Mouse (Mus musculus): ENCODE results near the gene Tpm1. TPM values are rescaled to one million over a fixed set of nuclear protein-coding genes. Genes with fewer than 3 reads are reported as not detected.
A peak's percentile ranks its signal among the peaks of the same experiment; 100 is the strongest.

The Tpm1 gene
- 57.9 and 110 TPM in 2 replicates for polyA plus RNA-seq (2012; rRNA removed)

DNA sequence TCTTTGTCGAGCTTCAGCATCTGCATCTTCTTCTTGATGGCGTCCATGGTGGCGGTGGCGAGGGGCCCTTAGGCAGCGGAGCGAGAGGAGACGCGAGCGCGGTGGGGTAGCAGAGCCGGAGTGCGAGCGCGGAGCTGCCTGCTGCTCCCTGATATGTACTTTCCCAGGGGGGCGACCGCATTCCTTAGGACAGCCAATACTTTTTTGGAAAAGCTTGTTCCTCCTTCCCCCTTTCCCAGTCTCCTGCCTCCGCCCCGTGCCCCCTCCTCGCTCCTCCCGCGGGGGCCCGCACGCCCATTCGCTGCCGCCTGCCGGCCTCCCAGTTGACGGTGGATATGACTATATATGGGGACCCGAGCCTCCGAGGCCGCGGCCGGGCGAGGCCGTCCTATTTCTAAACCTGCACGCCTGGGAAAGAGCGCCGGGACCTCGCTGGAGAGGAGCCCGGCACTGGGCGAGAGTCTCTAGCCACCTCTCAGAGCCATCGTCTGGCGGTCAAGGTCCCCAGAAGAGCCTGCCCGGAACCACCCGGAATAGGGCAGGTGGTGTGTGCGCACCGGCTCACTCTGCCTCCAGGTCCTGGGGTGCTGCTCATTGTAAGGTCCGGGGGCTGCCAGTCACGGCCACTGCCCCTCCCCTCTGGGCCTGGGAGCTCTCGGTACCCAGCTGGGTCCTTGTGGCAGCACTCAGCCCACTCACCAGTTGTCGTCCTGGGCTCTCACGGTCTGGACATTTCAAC, at the start of gene Tpm1:
Tpm1 (minus strand) TSS at position 321 of the 739 bp plus-strand sequence.
- Histone ChIP-seq H3K27me3 (replicated peaks; ENCODE audit: control insufficient read depth, insufficient read depth, low read length) (no peaks in the 10 kb centered on the region; the same call in 1 of the 2 replicates), H3K27ac (ENCODE audit: insufficient read depth, low read depth, low read length) (peak within 1 kb of the TSS; percentile 43), H3K4me1 (ENCODE audit: control insufficient read depth, insufficient read depth, low read length) (peaks cover 6% of the 10 kb centered on the region; the same call in 1 of the 2 replicates), H3K4me3 (ENCODE audit: insufficient read depth, low read depth, low read length) (peak within 1 kb of the TSS; percentile 61), H3K36me3 (ENCODE audit: control insufficient read depth, insufficient read depth, low read length) (no peaks in the 10 kb centered on the region)
- TF ChIP-seq POLR2A (IDR thresholded peaks at IDR 0.05; ENCODE audit: low read depth, low read length) (peak; percentile 80), CTCF (conservative IDR thresholded peaks at IDR 0.05; ENCODE audit: insufficient read depth, insufficient read length, low read depth, low read length) (no peak)
- peak; percentile 78 for DNase-seq
- WGBS, result 2% methylated on average over 51 of the region's 51 CpGs

DNA sequence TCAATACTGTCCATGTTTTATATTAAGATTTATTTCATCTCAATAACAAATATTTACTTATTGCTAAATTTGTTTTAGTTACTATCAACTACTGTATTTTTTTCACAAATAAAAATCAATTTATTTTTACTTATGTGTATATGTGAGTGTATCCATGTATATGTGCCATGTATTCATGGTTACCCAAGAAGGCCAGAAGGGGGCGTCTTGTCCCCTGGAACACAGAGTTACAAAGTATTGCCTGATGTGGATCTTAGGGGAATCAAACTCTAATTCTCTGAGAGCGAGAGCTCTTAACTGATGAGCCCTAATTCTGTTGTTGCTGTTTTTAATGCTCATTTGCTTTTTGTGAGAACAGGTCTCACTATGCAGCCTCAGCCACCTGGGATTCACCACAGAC, 45.2 kb upstream of the Tpm1 start:
- H3K4me3 ChIP-seq (ENCODE audit: insufficient read depth, low read depth, low read length), result no peak overlapping the region
- H3K27me3 ChIP-seq (replicated peaks; ENCODE audit: control insufficient read depth, insufficient read depth, low read length), result no peaks in the 10 kb centered on the region
- TF ChIP-seq CTCF (conservative IDR thresholded peaks at IDR 0.05; ENCODE audit: insufficient read depth, insufficient read length, low read depth, low read length) (no peak), POLR2A (IDR thresholded peaks at IDR 0.05; ENCODE audit: low read depth, low read length) (no peak)
- H3K27ac ChIP-seq (ENCODE audit: insufficient read depth, low read depth, low read length), result no peak overlapping the region
- no peak for DNase-seq
- H3K36me3 ChIP-seq (ENCODE audit: control insufficient read depth, insufficient read depth, low read length), result no peaks in the 10 kb centered on the region
- WGBS, result 90% methylated on average over 2 of the region's 2 CpGs
- no peaks in the 10 kb centered on the region for H3K4me1 ChIP-seq (ENCODE audit: control insufficient read depth, insufficient read depth, low read length)

DNA sequence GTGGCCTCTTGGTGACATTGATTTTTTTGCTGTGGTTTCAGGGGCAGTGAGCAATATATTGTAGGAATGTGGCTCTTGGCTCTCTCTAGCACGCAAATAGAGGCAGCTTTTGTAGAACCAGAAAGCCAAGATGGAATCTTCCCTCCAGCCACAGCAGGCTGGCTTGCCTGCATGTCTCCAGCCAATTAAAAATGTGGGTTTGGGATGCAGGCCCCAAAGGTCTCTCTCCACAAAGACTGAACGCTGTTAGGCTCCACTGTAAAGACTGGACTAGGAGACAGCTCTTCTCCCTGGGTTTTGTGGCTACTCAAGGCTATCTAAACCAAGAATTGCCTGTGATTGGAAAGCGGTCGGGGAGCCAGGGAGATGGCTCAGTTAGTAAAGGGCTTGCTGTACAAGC, 43.0 kb upstream of the Tpm1 start:
- Histone ChIP-seq H3K4me1 (ENCODE audit: control insufficient read depth, insufficient read depth, low read length) (no peaks in the 10 kb centered on the region), H3K27me3 (replicated peaks; ENCODE audit: control insufficient read depth, insufficient read depth, low read length) (no peaks in the 10 kb centered on the region), H3K27ac (ENCODE audit: insufficient read depth, low read depth, low read length) (no peak overlapping the region), H3K4me3 (ENCODE audit: insufficient read depth, low read depth, low read length) (no peak overlapping the region), H3K36me3 (ENCODE audit: control insufficient read depth, insufficient read depth, low read length) (no peaks in the 10 kb centered on the region)
- no peak for DNase-seq
- TF ChIP-seq CTCF (conservative IDR thresholded peaks at IDR 0.05; ENCODE audit: insufficient read depth, insufficient read length, low read depth, low read length) (no peak), POLR2A (IDR thresholded peaks at IDR 0.05; ENCODE audit: low read depth, low read length) (no peak)
- 79% methylated on average over 4 of the region's 4 CpGs for WGBS

DNA sequence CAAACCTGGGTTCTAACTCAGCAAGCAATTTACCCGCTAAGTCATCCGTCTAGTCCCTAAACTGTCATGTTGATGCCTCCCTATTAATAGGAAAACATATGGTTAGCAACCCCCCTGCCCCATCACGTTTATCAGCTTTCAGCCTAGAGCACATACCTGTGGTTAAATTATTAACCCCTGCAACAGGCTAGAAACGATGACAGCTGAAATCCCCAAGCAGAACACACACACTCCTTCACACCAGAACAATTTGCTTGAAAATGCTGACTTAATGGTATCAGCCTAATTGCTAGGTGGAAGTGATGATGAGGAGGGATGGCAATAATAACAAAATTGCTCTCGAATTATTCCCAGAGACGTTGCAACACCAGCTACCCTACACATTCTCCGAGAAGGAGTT, 42.4 kb upstream of the Tpm1 start:
- H3K27ac ChIP-seq (ENCODE audit: insufficient read depth, low read depth, low read length), result no peak overlapping the region
- TF ChIP-seq POLR2A (IDR thresholded peaks at IDR 0.05; ENCODE audit: low read depth, low read length) (no peak), CTCF (conservative IDR thresholded peaks at IDR 0.05; ENCODE audit: insufficient read depth, insufficient read length, low read depth, low read length) (no peak)
- H3K4me1 ChIP-seq (ENCODE audit: control insufficient read depth, insufficient read depth, low read length), result no peaks in the 10 kb centered on the region
- WGBS, result 42% methylated on average over 7 of the region's 7 CpGs
- no peak for DNase-seq
- H3K36me3 ChIP-seq (ENCODE audit: control insufficient read depth, insufficient read depth, low read length), result no peaks in the 10 kb centered on the region
- H3K4me3 ChIP-seq (ENCODE audit: insufficient read depth, low read depth, low read length), result no peak overlapping the region
- no peaks in the 10 kb centered on the region for H3K27me3 ChIP-seq (replicated peaks; ENCODE audit: control insufficient read depth, insufficient read depth, low read length)

DNA sequence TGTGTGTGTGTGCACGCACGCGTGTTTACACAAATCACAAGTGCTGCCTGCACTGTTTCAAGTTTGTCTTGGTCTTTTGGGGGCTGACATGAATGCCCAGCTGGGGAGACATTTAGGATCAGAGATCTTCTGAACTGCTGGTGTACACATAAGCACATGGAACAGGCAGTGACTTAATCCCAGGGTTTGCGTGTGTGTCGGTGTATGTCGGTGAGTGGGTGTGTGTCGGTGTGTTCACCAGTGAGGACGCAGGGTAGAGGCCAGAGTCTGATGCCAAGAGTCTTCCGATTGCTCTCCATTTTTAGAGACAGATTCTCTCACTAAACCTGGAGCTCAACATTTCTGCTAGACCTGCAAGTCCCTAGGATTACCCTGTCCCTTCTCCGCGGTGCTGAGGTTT, 41.9 kb upstream of the Tpm1 start:
- Histone ChIP-seq H3K27ac (ENCODE audit: insufficient read depth, low read depth, low read length) (no peak overlapping the region), H3K4me3 (ENCODE audit: insufficient read depth, low read depth, low read length) (no peak overlapping the region), H3K27me3 (replicated peaks; ENCODE audit: control insufficient read depth, insufficient read depth, low read length) (no peaks in the 10 kb centered on the region), H3K36me3 (ENCODE audit: control insufficient read depth, insufficient read depth, low read length) (no peaks in the 10 kb centered on the region), H3K4me1 (ENCODE audit: control insufficient read depth, insufficient read depth, low read length) (no peaks in the 10 kb centered on the region)
- no peak for TF ChIP-seq CTCF (conservative IDR thresholded peaks at IDR 0.05; ENCODE audit: insufficient read depth, insufficient read length, low read depth, low read length)
- TF ChIP-seq POLR2A (IDR thresholded peaks at IDR 0.05; ENCODE audit: low read depth, low read length), result no peak
- no peak for DNase-seq
- WGBS, result 82% methylated on average over 11 of the region's 11 CpGs

DNA sequence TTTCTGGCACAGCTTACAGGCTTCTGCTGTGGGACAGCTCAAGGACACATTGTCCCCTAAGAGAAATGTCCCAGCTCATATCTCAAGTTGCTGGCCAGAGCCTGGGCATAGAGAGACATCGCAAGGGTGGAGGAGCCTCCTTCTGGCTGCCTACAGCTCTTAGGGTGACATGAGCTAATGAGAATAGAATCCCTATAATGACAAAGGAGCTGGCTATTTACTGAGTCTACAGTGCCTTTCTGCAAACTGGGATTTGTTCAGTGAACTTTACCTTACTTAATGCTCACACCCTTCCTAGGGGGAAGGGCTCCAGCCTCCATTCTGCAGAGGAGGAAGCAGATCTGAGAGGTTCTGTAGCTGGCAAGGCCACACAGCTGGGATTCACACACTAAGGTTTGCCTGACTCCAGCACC, 41.4 kb upstream of the Tpm1 start:
- DNase-seq, result no peak
- Histone ChIP-seq H3K36me3 (ENCODE audit: control insufficient read depth, insufficient read depth, low read length) (no peaks in the 10 kb centered on the region), H3K27me3 (replicated peaks; ENCODE audit: control insufficient read depth, insufficient read depth, low read length) (no peaks in the 10 kb centered on the region), H3K4me1 (ENCODE audit: control insufficient read depth, insufficient read depth, low read length) (no peaks in the 10 kb centered on the region), H3K27ac (ENCODE audit: insufficient read depth, low read depth, low read length) (no peak overlapping the region), H3K4me3 (ENCODE audit: insufficient read depth, low read depth, low read length) (no peak overlapping the region)
- TF ChIP-seq CTCF (conservative IDR thresholded peaks at IDR 0.05; ENCODE audit: insufficient read depth, insufficient read length, low read depth, low read length) (no peak), POLR2A (IDR thresholded peaks at IDR 0.05; ENCODE audit: low read depth, low read length) (no peak)
- 68% methylated on average over 1 of the region's 1 CpGs for WGBS

DNA sequence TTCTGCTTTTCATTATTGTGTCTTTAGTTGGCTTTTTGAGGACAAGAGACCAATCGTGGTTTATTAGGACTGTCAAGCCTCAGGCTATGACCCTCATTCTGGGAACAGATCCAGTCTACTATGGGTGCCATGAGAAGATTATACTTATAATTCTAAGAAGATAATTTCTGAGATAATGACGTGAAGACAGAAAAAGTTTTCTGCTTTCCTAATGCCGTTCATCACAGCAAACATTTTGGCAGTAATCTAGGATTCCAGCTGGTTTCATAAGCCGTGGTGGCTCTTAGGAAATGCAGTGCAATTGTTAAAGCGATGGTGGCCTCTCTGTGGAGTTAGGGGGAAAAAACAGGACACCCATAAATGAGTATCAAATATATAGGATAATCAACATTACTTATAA, 40.0 kb upstream of the Tpm1 start:
- Histone ChIP-seq H3K27me3 (replicated peaks; ENCODE audit: control insufficient read depth, insufficient read depth, low read length) (no peaks in the 10 kb centered on the region), H3K4me1 (ENCODE audit: control insufficient read depth, insufficient read depth, low read length) (no peaks in the 10 kb centered on the region), H3K36me3 (ENCODE audit: control insufficient read depth, insufficient read depth, low read length) (no peaks in the 10 kb centered on the region), H3K4me3 (ENCODE audit: insufficient read depth, low read depth, low read length) (no peak overlapping the region), H3K27ac (ENCODE audit: insufficient read depth, low read depth, low read length) (no peak overlapping the region)
- no peak for DNase-seq
- no peak for TF ChIP-seq CTCF (conservative IDR thresholded peaks at IDR 0.05; ENCODE audit: insufficient read depth, insufficient read length, low read depth, low read length)
- 77% methylated on average over 5 of the region's 5 CpGs for WGBS
